ENCODE assay signal across 8 mouse cellular contexts in the genomic region with DNA sequence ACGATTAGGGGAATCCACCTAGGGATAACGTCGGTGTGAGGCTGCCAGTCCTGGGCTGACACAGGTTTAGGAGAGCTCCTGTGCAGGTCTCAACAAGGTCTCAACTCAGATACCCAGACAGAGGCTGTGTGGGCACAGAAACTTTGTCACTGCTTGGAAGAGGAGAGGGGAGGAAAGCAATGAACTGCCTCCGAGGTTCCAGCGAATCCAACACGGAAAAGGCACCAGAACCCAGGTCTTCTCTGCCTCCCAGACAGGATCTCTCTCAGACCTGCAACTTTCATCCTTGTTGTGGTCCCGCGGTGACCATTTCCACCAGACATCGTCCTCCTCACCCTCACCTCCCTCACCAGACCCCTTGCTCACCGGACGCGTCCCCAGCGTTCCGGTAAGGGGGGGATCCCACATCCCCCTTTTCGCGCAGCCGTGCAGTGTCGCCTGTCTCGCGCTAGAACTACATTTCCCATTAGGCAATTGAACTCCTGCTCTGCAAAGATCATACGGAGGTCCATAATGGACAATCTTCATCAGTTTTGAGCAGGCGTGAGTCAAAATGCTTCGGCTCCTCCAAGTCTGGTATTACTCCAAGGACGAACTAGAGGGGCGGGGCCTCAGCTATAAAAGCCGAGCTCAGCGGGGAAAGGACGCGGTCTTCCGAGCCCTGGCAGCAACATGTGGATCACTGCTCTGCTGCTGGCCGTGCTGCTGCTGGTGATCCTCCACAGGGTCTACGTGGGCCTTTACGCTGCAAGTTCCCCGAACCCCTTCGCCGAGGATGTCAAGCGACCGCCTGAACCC. TPM values are rescaled to one million over a fixed set of nuclear protein-coding genes. Genes with fewer than 3 reads are reported as not detected.
DNase-seq lines count a peak whose midpoint lies in the region; ATAC-seq and TF ChIP-seq lines count a peak whose summit lies in the region.

A gene (minus strand): TSS at position 458 of the 798 bp plus-strand sequence.
A gene (plus strand): TSS at position 520 of the 798 bp plus-strand sequence.

- H3K9me3 ChIP-seq in hindbrain, embryonic 10.5 days, result no peaks in the 10 kb centered on the region
- no peaks in the 10 kb centered on the region for H3K9me3 ChIP-seq in lung, postnatal 0 days (ENCODE audit: low read length)

- DNase-seq in MN1 (ENCODE audit: low spot score), result peak; percentile 94
- DNase-seq in cerebellum, adult 9-10 months, result peak; percentile 95
- DNase-seq in hindbrain, embryonic 10.5 days (ENCODE audit: low spot score), result peak; percentile 90
- DNase-seq in layer of hippocampus, adult 9-11 months, result peak; percentile 95
- peak; percentile 99 for DNase-seq in lung, postnatal 0 days (ENCODE audit: low spot score)
- peak; percentile 91 for DNase-seq in ovary, postnatal 14 days (ENCODE audit: low spot score)
- peak; percentile 87 for DNase-seq in thymus, postnatal 14 days

- peak; percentile 54; the same call in 1 of the 2 replicates for TF ChIP-seq EP300 in lung, postnatal 0 days (IDR thresholded peaks at IDR 0.05)

- ATAC-seq in frontal cortex, adult (ENCODE audit: low TSS enrichment), result peak; percentile 76
- peak; percentile 84 for ATAC-seq in lung, postnatal 0 days

- TF ChIP-seq CTCF in lung, postnatal 0 days (IDR thresholded peaks at IDR 0.05), result no peak

- 2% methylated on average over 38 of the region's 38 CpGs for WGBS in hindbrain, embryonic 10.5 days
- under 1% methylated on average over 38 of the region's 38 CpGs for WGBS in lung, postnatal 0 days

- peak within 1 kb of the TSS; percentile 47 for H3K9ac ChIP-seq in lung, postnatal 0 days (replicated peaks; ENCODE audit: low read depth)

- peaks cover 20% of the 10 kb centered on the region for H3K4me1 ChIP-seq in hindbrain, embryonic 10.5 days (replicated peaks)
- peaks cover 24% of the 10 kb centered on the region for H3K4me1 ChIP-seq in lung, postnatal 0 days (ENCODE audit: insufficient read depth, low read depth, low read length)

- peak within 1 kb of the TSS; percentile 68 for H3K4me2 ChIP-seq in lung, postnatal 0 days (replicated peaks; ENCODE audit: low read depth, low read length)

- H3K27ac ChIP-seq in hindbrain, embryonic 10.5 days, result peak within 1 kb of the TSS; percentile 87
- H3K27ac ChIP-seq in lung, postnatal 0 days (ENCODE audit: low read length), result peak within 1 kb of the TSS; percentile 90

- H3K36me3 ChIP-seq in hindbrain, embryonic 10.5 days, result no peaks in the 10 kb centered on the region
- no peaks in the 10 kb centered on the region for H3K36me3 ChIP-seq in lung, postnatal 0 days (ENCODE audit: insufficient read depth, low read length)

- peak within 1 kb of the TSS; percentile 68 for H3K4me3 ChIP-seq in hindbrain, embryonic 10.5 days
- peak within 1 kb of the TSS; percentile 50 for H3K4me3 ChIP-seq in lung, postnatal 0 days (ENCODE audit: low read depth, low read length)

- H3K27me3 ChIP-seq in hindbrain, embryonic 10.5 days (ENCODE audit: insufficient read depth, poor library complexity, severe bottlenecking), result no peaks in the 10 kb centered on the region
- no peaks in the 10 kb centered on the region for H3K27me3 ChIP-seq in lung, postnatal 0 days (replicated peaks; ENCODE audit: insufficient read depth, low read length)

RNA-seq across cellular contexts. Expression of the first gene that starts in this region (rescaled TPM):
- polyA plus RNA-seq in hindbrain, embryonic 10.5 days (2016; fragmentation: Nextera tagmentation; extraction: Ambion mirVana), result 13.7 and 15.7 TPM in 2 replicates
- 15.9 and 19.7 TPM in 2 replicates for polyA plus RNA-seq in lung, postnatal 0 days (2015; fragmentation: Nextera tagmentation; extraction: Ambion mirVana)

RNA-seq across cellular contexts. Expression of the second gene that starts in this region (rescaled TPM):
- 7.7 and 8.5 TPM in 2 replicates for polyA plus RNA-seq in hindbrain, embryonic 10.5 days (2016; fragmentation: Nextera tagmentation; extraction: Ambion mirVana)
- polyA plus RNA-seq in lung, postnatal 0 days (2015; fragmentation: Nextera tagmentation; extraction: Ambion mirVana), result 38.9 and 42.7 TPM in 2 replicates

Comparison
In these comparisons a context has a peak if more than half of its experiments do, and no peak if none do; other contexts are left out.
1. Peak in every context shown above with its lines: DNase-seq, ATAC-seq, H3K4me3 ChIP-seq and H3K27ac ChIP-seq.